Mouse (Mus musculus) kidney, postnatal 36 days (tissue): Measurements from ENCODE around the gene Fkbp15.

Experiments used
- DNase-seq, 2 experiments: peaks; one replicate each; pipeline ENCODE4 v3.0.0; 2021 to 2022; ENCODE audit warnings: mixed read lengths in 2 of 2

Fkbp15 gene

DNA sequence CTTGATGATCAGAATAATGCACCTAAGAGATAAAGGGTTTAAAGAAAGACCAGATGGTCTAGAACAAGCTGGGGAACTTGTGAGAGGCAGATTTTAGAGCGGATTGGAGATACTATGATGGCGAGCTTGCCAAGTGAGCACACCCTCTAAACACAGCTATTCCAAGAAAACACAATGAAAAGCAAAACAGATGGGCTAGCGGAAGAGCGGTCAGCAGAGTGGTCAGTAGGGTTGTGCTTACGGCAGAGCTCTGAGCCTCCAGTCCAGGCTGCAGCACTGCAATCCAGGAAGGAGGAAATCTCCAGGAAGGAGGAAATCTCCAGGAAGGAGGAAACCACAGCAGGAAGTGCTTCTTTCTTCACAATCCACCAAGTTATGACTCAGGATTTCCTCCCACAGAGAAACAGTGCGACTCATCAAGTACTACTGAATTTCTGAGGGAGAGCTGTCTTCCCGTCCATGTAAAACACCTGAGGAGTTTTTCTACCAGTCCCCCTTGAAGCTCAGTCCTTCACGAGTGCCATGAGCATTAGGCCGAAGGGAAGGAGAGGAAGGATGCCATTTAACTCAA, 46.6 kb downstream of the Fkbp15 start:
- no peak for DNase-seq

DNA sequence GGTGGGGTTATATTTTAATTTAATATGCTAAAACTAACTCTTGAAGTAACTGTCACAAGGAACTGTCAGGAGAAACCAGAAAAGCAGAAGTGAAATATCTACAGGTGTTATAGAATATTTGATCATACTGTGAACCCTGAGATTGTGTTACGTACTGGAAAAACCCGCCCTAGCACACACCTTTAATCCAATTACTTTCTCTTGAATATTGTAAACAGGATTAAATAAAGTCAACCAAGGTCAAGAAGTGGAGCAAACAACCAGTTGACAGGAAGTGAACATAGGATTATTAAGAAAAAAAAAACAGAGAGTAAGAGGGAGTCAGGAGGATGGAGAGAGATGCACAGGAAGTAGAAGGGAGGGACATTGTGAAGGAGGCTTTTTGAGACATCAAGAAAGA, 47.5 kb downstream of the Fkbp15 start:
- no peak for DNase-seq

DNA sequence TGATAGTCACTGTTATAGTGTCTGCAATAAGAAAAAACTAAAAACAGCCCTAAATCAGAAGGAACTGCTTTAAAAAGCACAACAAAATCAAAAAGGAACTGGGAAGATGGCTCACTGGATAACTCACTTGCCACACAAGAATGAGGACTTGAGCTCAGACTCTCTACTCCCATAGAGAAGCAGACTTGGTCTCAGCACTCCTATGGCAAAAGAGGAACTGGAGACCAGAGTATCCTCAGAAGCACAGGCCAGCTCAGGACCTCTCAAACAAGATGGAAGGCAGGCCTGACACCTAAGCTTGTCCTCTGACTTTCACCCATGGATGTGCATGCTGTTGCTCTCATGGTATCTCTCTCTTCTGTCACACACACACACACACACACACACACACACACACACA, 51.9 kb downstream of the Fkbp15 start:
- DNase-seq = no peak

DNA sequence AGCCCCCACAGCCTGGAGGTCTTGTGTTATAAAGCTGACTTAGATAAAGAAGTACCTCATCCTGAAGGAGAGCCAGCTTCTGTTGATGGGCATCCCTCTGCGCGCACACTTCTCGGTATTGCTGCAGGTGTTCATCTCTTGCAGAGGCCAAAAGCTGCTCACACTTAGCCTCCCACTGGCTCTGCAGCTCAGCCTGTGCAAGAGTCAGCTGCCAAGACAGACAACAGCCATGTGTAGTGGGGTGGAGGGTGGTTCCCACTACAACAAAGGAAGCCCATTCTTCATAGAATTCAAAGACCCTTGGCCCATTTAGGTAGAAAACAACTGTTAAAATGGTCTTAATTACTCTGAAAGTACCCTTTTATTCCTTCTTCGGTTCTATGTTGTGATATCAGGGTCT, 53.5 kb downstream of the Fkbp15 start:
- no peak for DNase-seq

DNA sequence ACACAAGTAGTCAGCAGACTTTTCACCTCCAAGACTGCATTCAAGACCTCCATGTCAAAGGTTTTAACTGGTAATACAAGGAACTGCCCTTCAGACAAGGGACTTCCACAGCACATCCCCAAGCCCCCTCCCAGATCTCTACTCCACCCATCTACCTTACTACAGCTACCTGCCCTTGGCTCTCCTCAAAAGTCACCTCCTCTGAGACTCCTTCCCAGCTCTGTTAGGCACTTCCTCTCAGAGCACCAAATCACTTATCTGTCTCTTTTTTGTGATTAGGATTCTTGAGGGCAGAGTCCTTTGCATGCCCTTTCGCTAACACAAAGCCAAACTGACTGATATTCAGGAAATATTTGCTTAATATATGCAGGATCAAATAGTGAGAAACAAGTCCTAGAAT, 54.0 kb downstream of the Fkbp15 start:
- no peak for DNase-seq

DNA sequence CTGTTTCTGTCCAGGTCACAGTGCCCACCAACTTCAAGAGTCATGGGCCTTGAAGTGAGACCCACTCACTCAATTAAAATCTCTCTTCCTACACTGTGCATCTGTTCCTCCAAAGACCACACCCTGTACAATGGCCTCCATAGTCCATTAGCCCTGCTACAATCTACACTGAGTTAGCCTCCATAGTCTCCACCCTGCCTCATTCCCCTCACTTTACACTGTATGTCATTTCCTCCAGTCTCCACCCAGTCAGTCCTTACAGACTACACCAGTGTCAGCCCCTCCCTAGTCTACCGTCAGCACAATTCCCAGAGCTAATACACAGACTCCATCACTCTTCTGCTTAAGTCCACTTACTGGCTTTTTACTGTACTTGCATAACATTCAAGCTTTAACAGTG, 57.1 kb downstream of the Fkbp15 start:
- no peak for DNase-seq

DNA sequence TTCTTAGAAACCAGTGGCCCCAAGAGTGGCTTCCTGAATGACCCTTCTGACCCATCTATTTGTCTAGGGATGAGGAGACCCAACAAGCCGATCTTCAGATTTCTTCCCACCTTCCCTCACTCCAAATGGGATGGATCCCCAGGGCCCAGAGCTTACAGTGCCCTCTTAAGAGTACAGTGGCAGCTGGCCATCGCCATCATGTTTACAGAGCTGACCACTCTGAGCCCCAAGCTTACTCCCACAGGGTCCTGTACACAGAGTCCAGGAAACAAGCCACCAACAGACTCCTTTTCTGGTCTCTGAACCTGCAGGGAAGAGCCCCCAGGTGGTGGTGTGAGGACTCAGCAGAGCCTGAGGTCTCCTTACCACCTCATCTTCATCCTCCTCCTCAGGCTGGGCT, 57.6 kb downstream of the Fkbp15 start:
- no peak for DNase-seq

DNA sequence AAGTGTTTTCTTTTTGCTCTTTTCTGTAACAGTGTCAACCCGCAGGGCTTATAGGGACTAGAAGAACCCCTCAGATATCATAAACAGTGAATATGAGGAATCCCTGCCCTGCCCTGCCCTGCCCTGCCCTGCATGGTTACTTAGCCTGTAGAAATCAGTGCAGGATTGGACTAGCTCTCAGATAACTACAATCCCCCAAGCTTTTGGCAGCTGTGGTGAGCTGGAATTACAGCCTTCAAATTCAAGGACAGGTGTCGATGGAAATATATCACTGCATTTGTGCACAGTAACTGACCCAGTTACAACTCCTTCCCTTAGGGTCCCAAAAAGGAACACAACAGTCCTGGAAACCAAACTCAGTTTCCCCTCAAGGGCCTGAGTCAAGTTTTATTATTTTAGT, 60.3 kb downstream of the Fkbp15 start:
- DNase-seq = no peak

DNA sequence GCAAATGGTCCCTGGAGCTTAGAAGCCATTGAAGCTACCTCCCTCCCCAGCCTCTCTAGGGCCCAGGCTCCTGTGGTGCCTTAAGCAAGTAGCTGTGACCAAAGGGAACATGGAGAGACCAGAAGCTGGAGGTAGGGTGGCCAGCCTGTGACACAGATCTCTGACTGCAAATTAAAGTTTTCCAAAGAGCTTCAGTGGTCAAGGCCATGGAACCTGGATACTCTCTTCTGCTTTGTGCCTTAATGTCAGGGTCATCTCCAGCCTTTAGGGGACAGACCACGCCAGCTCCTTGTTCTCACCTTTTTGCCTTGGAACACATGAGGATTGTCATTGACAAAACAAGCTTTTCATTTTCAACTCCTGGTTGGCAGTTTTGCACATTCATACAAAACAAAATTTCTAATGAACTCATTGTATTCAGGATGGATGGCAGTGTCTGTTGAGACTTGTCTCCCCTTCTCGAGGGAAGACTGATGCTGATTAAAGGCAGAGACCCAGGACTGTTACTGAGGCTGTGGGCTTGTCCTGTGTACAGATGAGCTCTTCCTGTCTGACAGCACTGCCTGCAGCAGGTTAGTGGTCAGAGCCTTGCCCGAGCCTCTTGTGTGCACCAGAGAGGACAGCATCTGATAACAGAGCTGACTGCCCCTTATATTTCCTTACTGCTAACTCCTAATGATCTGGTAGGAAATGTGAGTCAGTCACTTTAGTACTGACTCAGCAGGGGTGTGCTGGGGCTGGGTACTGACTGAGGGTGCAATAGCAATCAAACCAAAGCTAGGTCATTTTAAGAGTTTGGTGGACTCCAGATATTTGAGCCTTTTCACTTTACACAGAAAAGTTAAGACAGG, 62.8 kb downstream of the Fkbp15 start:
- no peak for DNase-seq

DNA sequence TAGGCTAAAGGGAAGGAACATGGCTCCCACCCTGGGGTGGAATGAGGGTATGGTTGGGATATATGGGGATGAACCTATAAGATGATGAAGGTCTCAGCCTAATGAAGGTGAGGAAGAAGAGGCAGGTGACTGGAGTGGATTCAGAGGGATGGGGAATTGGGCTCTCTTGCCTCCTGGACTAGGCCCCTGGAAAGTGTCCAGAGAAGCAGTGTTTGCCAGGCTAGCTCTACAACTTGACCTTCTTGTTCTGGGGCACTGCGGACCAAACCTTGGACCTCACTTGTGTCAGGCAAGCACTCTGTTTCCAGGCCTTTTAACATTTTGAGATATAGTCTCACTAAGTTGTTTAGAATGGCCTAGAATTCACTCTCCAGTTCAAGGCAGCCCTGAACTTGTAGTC, 65.6 kb downstream of the Fkbp15 start:
- DNase-seq = peak; percentile 19 to 43

DNA sequence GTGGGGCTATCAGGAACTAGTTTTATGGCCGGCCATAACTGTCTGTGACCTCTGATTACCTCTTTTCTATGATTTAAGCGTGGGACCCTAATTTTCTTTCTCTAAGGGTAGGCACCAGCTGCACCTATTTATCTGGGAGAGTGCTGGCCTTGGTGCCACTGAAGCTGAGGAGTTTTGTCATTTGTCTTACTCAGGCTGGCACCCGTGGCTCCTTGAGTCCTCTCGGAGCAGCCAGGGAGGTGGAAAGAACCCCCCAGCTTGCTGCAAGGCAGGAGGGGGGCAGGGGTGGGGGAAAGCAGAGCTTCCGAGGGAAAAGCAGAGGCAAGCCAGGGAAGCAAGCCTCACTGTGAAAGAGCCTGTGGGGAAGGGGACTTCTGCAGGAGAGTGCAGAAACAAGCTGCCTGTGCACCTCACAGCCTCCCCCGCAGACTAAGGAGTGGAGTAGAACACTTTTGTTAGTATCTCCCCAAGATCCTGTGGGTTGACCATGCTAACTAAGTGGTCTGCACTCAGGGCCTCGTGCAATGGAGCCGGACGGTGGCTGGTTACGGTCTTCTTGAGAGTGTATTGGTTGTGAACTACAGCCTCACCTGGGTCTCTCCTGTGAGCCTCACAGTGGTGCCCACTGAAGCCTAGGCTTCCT, 67.0 kb downstream of the Fkbp15 start:
- peak in 1 of 2 experiments; percentile 0 for DNase-seq

DNA sequence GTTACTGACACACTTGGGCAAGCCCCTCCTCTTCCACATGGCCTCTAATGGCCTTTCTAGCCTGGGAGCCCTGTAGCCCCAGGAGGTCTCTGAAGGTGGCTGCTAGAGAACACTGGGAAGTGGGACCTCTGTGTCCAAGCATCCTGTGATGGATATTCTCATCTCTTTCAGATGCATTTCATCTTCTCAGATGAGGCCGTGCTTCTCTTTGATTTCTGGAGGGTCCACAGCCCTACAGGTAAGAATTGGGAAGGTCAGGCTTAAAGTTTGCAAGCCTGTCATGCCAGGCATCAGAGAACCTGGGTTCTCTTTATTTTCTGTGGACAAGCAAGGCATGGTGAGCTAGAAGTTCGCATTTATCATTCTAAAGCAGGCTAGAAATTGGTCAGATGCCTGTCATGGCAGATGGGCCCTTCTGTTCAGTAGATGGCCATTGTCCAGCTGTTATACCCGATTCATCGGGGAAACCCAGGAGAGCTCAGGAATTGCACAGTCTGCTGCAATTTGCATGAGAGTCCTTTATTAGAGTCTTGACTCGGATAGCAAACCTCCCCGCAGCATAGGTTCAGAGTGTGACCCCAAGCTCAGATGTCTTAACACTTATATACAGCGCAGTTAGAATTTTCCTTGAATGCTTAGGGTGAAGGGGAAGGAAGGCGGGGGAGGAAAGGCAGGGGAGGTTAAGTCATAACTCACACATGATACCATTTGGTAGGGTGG, 67.7 kb downstream of the Fkbp15 start:
- DNase-seq = peak in 1 of 2 experiments; percentile 1

DNA sequence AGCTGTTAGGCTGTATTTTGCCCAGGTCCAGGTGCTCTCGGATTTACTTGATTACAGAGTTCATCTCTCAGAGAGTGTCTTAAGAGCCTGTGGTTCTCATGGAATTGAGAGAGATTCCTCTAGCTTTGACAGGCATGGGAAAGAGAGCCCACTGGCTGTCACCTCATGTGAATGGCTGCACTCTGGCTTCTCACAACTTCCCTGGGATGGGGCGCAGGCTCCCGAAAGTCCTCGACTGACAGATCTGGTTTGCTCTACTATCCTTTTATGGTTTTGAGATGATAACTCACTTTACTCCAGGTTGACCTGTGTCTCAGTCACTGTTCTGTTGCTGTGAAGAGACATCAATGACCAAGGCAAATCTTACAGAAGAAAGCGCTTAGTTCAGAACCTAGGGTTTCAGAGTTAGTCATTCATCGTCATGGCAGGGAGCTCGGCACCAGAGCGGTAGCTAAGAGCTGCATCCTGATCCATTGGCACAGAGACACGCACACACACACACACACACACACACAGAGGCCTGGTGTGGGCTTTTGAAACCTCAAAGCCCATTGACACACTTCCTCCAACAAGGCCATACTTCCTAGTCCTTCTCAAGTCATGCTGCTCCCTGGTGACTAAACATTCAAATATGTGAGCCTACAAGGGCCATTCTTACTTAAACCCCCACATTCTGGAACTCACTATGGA, 69.4 kb downstream of the Fkbp15 start:
- peak in 1 of 2 experiments; percentile 4 for DNase-seq

DNA sequence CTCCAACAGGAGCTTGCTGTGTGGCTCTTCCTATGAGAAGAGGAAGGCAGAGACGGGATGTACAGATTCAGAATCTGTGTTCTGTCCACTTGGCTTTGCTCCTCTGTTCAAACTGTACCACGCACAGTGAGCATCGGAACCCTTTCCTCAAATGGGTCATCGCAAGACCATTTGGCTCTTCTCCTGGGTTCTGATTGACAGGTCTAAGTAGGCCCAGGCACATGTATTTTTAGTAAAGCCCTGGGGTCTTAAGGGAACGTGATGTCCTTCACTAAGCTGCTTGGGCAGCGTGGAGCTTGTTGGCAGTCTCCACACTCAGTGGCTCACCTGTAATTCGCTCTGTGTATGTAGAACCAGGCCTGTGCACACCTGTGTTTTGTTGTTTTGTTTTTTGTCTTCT, 71.1 kb downstream of the Fkbp15 start:
- peak in 1 of 2 experiments; percentile 1 for DNase-seq

DNA sequence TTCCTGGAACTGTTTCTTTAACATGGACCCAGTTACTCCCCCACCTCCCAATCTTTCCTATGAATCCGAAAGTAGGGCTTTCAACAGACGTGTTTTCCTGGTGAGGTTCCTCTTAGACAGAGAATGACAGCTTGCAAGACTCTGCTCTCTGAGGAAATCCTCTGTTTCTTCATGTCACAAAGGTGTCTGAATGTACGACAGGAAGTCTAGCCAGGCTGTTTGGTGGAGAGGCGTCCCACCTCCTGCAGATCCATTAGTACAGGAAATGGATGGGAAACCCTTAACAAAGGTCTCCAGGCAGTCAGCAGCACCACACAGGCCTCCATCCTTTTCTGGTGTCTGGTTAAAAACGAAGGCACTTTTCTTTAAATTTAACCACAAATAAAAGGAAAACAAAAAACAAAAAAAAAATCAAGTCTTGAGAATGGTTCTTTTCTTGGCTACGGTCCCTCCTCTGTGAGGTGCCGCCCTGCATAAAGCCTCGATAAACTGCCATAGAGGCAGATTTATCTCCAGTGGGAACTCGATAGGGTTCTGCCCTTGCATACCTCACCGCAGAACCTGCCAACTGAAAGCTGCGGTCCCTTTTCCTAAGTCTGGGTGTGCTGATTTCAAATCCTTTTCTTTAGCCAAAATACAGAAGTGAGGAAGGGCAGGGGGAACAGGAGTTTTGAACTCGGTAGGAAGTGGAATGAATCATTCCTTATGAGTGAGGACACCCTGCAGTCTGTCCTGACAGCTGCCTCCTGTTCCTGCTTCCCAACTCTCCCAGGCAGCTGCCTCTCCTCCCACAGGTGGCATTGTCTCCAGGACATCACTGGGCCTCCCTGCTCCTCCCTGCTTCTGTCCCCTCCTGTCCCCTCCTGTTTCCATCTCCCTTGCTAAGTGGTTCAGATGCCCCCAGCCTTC, 73.1 kb downstream of the Fkbp15 start:
- peak; percentile 32 to 41 for DNase-seq

DNA sequence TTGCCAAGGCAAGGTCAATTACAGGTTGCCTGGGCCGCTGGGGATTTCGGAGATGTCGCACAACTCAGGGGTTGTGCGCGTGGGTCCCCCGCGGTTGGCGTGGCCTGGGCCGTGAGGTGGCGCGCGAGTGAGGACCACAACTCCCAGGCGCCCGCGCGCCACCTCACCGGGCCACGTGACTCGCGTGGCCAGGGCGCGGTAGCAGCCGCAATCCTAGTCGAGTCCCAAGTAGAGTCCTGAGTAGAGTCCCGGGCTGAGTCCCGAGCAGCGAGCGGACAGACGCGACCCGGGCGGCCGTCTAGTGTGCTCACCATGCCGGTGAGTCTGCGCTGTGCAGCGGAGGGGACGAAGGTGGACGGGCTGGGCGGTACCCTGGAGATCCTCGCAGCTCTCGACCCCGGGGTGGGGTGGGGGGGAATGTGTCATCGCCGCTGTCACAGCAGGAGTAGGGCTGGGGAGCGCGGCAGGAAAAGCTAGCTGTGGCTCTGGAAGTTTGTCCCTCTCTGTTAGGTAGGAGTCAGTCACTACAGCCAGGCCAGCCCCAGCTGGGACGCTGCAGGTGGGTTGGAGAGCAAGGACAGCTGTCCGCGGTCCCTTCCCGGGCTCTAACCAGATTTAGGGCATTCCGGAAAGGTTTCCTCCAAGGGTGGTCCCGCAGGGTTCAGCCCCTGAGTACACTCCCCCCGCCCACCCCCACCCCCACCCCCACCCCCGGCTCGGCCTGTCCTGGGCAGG, 73.9 kb downstream of the Fkbp15 start:
- DNase-seq = peak; percentile 84 to 90

DNA sequence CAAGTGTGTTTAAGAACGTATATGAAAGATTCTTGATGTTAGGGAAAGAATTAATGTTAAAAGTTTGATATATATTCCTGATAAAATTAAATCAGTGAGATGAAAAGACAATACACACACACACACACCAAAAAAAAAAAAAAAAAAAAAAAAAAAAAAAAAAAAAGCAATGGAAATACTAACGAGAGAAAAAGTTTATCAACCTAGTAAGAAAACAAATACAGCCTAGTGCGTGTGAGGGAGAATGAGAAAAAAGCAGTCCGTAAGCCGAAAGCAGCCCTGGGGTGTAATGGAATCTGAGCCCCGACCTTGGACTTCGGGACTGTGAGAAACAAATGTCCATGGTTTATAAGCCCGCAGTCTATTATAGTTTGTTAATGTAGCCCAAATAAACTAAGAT, 74.8 kb downstream of the Fkbp15 start:
- DNase-seq = peak in 1 of 2 experiments; percentile 2

DNA sequence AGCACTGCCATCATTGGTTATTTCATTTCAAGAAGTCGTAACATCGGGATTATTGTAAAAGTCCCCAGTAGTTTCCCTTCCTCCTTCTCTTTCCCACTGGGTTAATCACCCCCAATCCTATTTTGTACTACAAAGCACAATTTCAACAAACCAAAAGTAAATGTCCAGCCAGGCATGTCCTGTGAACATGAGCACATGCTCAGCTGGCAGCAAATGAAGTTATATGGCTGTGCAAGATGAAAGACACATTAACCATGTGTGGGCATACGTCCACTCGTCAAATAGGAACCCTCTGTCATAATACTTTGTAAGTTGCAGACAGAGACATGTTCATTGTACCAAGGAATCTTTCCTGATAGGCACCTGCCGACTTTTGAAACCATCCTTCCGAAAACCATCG, 77.4 kb downstream of the Fkbp15 start:
- no peak for DNase-seq

DNA sequence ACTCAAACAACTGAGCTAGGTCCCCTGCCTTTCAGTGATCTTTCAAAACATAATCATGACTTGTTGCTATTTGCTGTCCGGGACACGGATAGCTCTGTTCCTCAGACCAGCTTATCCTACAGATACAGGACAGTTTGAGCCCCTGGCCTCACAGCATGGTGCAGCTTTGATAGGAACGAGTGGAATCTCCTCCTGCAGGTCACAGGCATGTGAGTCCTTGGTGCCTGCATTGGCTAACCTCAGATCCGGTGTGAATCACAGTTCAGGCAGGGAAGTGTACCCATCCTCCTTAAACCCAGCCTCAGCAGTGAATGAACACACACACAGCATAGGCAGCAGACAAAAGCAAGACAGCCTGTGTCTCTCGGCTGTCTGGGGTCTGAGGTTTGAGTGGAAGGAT, 79.0 kb downstream of the Fkbp15 start:
- DNase-seq = no peak

DNA sequence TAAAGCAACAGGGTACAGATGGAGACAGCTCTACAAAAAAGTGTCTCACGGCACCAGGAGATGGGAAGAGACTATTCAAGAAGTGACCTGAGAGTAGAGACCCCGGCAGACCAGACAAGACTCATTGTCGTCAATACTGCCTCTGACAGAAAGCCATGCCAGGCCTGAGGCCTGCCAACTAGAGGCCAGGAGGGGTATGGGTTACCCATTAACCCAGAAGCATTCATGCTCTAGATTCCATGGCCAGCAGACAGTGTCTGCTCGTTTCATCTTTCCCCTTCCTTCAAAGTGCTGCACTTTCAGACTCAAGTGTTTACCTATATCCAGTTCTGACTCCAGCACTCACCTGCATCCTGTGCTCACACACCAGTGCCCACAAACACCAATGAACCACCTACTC, 82.3 kb downstream of the Fkbp15 start:
- DNase-seq = peak; percentile 55 to 66

DNA sequence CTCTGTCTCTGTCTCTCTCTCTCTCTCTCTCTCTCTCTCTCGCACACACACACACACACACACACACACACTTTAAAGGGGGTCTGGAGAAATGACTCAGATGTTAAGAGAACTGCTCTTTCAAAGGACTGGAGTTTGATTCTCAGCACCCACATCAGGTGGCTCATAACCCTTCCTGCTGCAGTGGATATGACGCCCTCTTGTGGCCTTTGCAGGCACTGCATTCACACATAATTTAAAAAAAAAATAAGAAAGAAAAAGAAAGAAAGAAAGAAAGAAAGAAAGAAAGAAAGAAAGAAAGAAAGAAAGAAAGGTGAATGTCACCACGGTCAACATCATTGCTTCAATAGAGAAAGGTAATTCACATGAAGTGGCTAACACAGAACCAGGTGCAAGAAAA, 83.1 kb downstream of the Fkbp15 start:
- DNase-seq = peak in 1 of 2 experiments; percentile 0
